Mouse (Mus musculus): ENCODE measurements around the gene Tagln3. TPM values are rescaled to one million over a fixed set of nuclear protein-coding genes. Genes with fewer than 3 reads are reported as not detected.

The Tagln3 gene
- total and polyA plus RNA-seq, 3 experiments, result not detected

DNA sequence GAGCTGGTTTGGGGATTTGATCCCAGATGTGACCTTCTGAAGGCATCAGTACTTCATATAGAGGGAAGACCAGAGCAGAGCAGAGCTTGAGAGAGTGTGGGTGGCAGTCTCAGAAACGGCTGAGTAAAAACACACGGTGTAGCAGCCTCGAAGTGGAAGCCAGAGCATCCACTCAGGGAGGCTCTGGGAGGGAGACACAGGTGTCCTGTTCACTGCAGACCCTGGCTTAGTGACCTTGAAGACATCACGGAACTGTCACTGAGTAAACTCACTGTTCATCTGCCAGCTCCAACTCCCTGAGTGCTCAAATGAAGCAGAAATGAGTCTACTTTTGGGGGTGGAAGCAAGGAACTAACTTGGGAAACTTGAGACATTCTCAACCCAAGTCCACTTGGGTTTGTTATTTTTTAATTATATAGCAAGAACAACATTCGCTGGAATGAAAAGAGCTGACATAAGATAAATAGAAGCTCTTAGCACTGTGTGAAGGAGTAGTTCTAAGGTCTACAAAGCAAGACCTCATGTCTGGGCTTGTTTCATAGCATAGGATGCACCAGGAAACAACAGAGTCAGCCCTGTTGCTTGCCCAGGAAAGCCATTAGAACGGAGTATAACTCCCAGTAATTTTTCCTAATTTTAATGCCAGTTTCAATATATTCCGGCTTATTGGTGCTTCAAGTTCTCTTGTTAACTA is 41.5 kb upstream of the Tagln3 start:
- DNase-seq (ENCODE audit: low read depth, low spot score), result no peak
- TF ChIP-seq MXI1 (IDR thresholded peaks at IDR 0.05; ENCODE audit: low read depth, low read length) (no peak), POLR2AphosphoS2 (IDR thresholded peaks at IDR 0.05; ENCODE audit: low read length) (no peak), ZNF384 (IDR thresholded peaks at IDR 0.05; ENCODE audit: low read depth, low read length) (no peak), JUND (IDR thresholded peaks at IDR 0.05; ENCODE audit: low read depth, low read length) (no peak), CTCF (IDR thresholded peaks at IDR 0.05 in 2 of 3, conservative IDR thresholded peaks at IDR 0.05 in 1 of 3; ENCODE audit: control insufficient read depth in 1 of 3, insufficient read depth in 1 of 3, low read depth in 2 of 3, low read length in 3 of 3, poor library complexity in 1 of 3, severe bottlenecking in 1 of 3) (no peak), HCFC1 (IDR thresholded peaks at IDR 0.05; ENCODE audit: low read depth, low read length) (no peak), TCF12 (IDR thresholded peaks at IDR 0.05; ENCODE audit: low read depth, low read length) (no peak), ZC3H11A (IDR thresholded peaks at IDR 0.05; ENCODE audit: low read depth, low read length) (no peak), NELFE (IDR thresholded peaks at IDR 0.05; ENCODE audit: low read depth, low read length) (no peak), ETS1 (IDR thresholded peaks at IDR 0.05; ENCODE audit: low read depth, low read length) (no peak), GATA1 (IDR thresholded peaks at IDR 0.05; ENCODE audit: low read depth, low read length) (no peak)
- Histone ChIP-seq H3K27me3 (ENCODE audit: control insufficient read depth in 1 of 2, insufficient read depth in 2 of 2, low read length in 2 of 2) (no peaks in the 10 kb centered on the region; a peak in 1 of 4 replicates), H3K9ac (ENCODE audit: control insufficient read depth, low read depth, low read length, poor library complexity, severe bottlenecking) (no peak overlapping the region), H3K36me3 (ENCODE audit: control insufficient read depth in 1 of 2, insufficient read depth in 2 of 2, low read length in 2 of 2) (no peaks in the 10 kb centered on the region), H3K79me2 (ENCODE audit: control insufficient read depth, insufficient read depth, low read length, poor library complexity) (no peaks in the 10 kb centered on the region), H3K27ac (ENCODE audit: control insufficient read depth, low read depth, low read length) (no peak overlapping the region), H3K4me1 (ENCODE audit: control insufficient read depth in 1 of 2, insufficient read depth in 2 of 2, low read length in 2 of 2) (no peaks in the 10 kb centered on the region), H3K9me3 (replicated peaks; ENCODE audit: insufficient read depth, low read length) (no peaks in the 10 kb centered on the region), H3K4me3 (ENCODE audit: control insufficient read depth in 1 of 2, insufficient read depth in 1 of 2, low read depth in 2 of 2, low read length in 2 of 2) (no peak overlapping the region)

DNA sequence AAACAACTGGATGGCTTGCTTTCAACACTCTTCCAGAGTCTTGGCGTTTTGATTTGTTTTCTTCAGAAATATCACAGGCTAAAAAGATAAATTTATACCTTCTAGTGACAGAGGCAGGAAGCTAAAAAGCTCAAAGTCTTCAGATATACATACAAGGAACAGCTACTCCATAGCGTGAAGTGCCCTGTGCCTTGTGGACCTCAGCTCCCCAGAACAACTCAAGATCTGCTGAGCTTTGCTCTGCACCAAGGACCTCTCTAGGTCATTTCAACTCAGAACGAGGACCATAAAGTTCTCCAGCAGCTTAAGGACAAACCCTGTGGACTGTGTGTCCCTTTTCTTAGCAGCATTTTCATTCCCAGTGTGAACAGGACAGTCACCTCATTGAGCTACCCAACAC is 40.7 kb upstream of the Tagln3 start:
- H3K9me3 ChIP-seq (replicated peaks; ENCODE audit: insufficient read depth, low read length), result no peaks in the 10 kb centered on the region
- no peak overlapping the region for H3K9ac ChIP-seq (ENCODE audit: control insufficient read depth, low read depth, low read length, poor library complexity, severe bottlenecking)
- H3K27me3 ChIP-seq (ENCODE audit: control insufficient read depth in 1 of 2, insufficient read depth in 2 of 2, low read length in 2 of 2), result no peaks in the 10 kb centered on the region; a peak in 1 of 4 replicates
- no peak overlapping the region for H3K27ac ChIP-seq (ENCODE audit: control insufficient read depth, low read depth, low read length)
- no peaks in the 10 kb centered on the region for H3K4me1 ChIP-seq (ENCODE audit: control insufficient read depth in 1 of 2, insufficient read depth in 2 of 2, low read length in 2 of 2)
- TF ChIP-seq UBTF (IDR thresholded peaks at IDR 0.05; ENCODE audit: borderline replicate concordance, insufficient read depth, low read depth, low read length) (no peak), POLR2AphosphoS2 (IDR thresholded peaks at IDR 0.05; ENCODE audit: low read length) (no peak), POLR2AphosphoS5 (IDR thresholded peaks at IDR 0.05; ENCODE audit: borderline replicate concordance, low read depth, low read length) (no peak), NRF1 (IDR thresholded peaks at IDR 0.05; ENCODE audit: insufficient read depth, low read depth, low read length, poor library complexity, severe bottlenecking) (no peak), MYC (IDR thresholded peaks at IDR 0.05; ENCODE audit: low read depth, low read length) (no peak), SMC3 (IDR thresholded peaks at IDR 0.05; ENCODE audit: low read depth, low read length) (no peak)
- no peak overlapping the region for H3K4me3 ChIP-seq (ENCODE audit: control insufficient read depth in 1 of 2, insufficient read depth in 1 of 2, low read depth in 2 of 2, low read length in 2 of 2)
- DNase-seq (ENCODE audit: low read depth, low spot score), result no peak
- H3K79me2 ChIP-seq (ENCODE audit: control insufficient read depth, insufficient read depth, low read length, poor library complexity), result no peaks in the 10 kb centered on the region
- no peaks in the 10 kb centered on the region for H3K36me3 ChIP-seq (ENCODE audit: control insufficient read depth in 1 of 2, insufficient read depth in 2 of 2, low read length in 2 of 2)
